Mouse (Mus musculus) naive thymus-derived CD4-positive, alpha-beta T cell, adult 2 months (primary cell): ENCODE data around the gene Pygm.

ENCODE experiments used
- DNase-seq: peaks from one replicate; pipeline ENCODE4 v3.0.0-alpha.2; 2011; ENCODE audit warnings: low read depth

The Pygm gene

GRCm38 (mm10) chr19:6385821-6386220 is 1.6 kb downstream of the Pygm start:
- no peak for DNase-seq

- no peak for DNase-seq
These were observed 2.0 kb downstream of the Pygm start for GRCm38 (mm10) chr19:6386234-6386633.

- no peak for DNase-seq
These were observed 3.8 kb downstream of the Pygm start for GRCm38 (mm10) chr19:6388006-6388405.

- peak; percentile 73 for DNase-seq
These were observed 5.6 kb downstream of the Pygm start for GRCm38 (mm10) chr19:6389803-6390202.

- no peak for DNase-seq
These were observed 6.1 kb downstream of the Pygm start for GRCm38 (mm10) chr19:6390251-6390650.

GRCm38 (mm10) chr19:6392743-6393393 is 8.7 kb downstream of the Pygm start:
- DNase-seq = peak; percentile 59

GRCm38 (mm10) chr19:6393637-6394036 is 9.4 kb downstream of the Pygm start:
- DNase-seq = no peak

GRCm38 (mm10) chr19:6396237-6396636 is 12.0 kb downstream of the Pygm start:
- no peak for DNase-seq

GRCm38 (mm10) chr19:6397582-6398249 is 13.5 kb downstream of the Pygm start:
- DNase-seq = peak; percentile 31

- DNase-seq = peak; percentile 87
These were observed 14.5 kb downstream of the Pygm start for GRCm38 (mm10) chr19:6398447-6399284.

- peak; percentile 92 for DNase-seq
These were observed 15.3 kb downstream of the Pygm start, which contains the start of gene Rasgrp2 for GRCm38 (mm10) chr19:6399285-6400095. TSS of gene Rasgrp2 (plus strand) at chr19:6399340.

GRCm38 (mm10) chr19:6400096-6401086 is 16.2 kb downstream of the Pygm start:
- peak; percentile 86 for DNase-seq

- peak; percentile 89 for DNase-seq
These were observed 17.1 kb downstream of the Pygm start for GRCm38 (mm10) chr19:6401131-6401815.

- no peak for DNase-seq
These were observed 17.8 kb downstream of the Pygm start for GRCm38 (mm10) chr19:6401951-6402350.

- DNase-seq = no peak
These were observed 19.7 kb downstream of the Pygm start for GRCm38 (mm10) chr19:6403869-6404268.

GRCm38 (mm10) chr19:6405433-6405832 is 21.2 kb downstream of the Pygm start:
- no peak for DNase-seq

GRCm38 (mm10) chr19:6407109-6407508 is 22.9 kb downstream of the Pygm start:
- DNase-seq = no peak

- no peak for DNase-seq
These were observed 23.8 kb downstream of the Pygm start for GRCm38 (mm10) chr19:6407816-6408510.

- DNase-seq = no peak
These were observed 24.6 kb downstream of the Pygm start for GRCm38 (mm10) chr19:6408749-6409148.
